Mouse (Mus musculus): ENCODE data around the gene Cdk19. TPM values are rescaled to one million over a fixed set of nuclear protein-coding genes. Genes with fewer than 3 reads are reported as not detected.
"Not testable (repeated sequence)": the region's sequence is repeated elsewhere in the genome, so short reads cannot be mapped to it uniquely, and the experiment has no call there.

Cdk19 gene
- total and polyA plus RNA-seq, 3 experiments = 7.8 to 47.2 (median 29.1) TPM

DNA sequence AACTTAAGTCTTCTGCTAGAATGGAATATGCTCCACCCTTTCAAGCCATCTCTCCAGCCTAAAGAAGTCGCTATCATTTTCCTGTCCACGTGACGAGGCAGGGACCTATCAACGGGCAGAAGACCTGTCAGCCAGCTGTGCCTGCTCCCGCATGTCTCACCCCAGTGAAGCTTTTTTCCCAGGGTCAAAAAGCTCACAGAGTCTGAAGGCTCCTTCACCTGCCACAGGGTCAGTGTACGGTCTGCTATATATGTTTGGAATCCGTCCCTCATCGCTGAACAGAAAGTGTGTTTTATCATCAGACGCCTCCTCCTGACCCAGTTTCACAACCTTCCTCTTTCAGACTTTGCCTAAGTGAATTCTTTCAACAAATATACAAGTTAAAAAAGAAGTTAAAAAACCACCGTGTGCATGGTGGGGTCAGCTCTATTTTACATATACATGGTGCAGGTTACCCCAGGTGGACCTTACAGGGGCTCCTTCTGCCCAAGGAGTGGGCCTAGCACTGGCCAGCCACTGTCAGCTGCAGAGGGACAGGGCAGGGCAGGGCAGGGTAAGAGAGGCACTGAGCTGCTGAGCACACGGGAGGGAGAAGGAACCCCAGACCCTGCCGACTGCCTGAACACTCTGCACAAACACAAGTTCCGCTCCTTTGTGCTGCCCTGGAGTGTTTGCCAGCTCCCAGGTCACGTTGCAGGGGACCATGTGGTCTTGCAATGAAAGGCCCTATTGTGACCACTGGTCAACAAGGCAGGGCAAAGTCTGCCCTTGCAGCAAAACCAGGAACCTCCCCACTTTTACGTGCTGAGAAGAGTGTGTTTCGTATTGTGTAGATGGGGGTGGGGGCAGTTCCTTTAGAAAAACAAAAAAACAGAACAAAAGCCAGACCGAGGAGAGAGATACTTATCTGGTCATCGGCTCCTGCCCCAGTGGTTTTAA, 160.2 kb downstream of the Cdk19 start:
- no peak for ATAC-seq (ENCODE audit: extremely low read depth, insufficient number of reproducible peaks, low FRiP score, poor library complexity, severe bottlenecking)
- no peak for DNase-seq (ENCODE audit: low spot score)
- peaks cover 9% of the 10 kb centered on the region for H3K9me3 ChIP-seq (replicated peaks)
- no peak for TF ChIP-seq GATA2 (IDR thresholded peaks at IDR 0.05; ENCODE audit: borderline replicate concordance, low read depth, low read length)
- TF ChIP-seq TAL1 (conservative IDR thresholded peaks at IDR 0.05; ENCODE audit: low read depth, low read length) = no peak
- no peak for TF ChIP-seq CTCF (IDR thresholded peaks at IDR 0.05; ENCODE audit: low read depth, low read length)
- TF ChIP-seq POLR2AphosphoS5 (IDR thresholded peaks at IDR 0.05; ENCODE audit: insufficient replicate concordance, low read depth, low read length) = no peak
- no peak for TF ChIP-seq GATA1 (IDR thresholded peaks at IDR 0.05; ENCODE audit: borderline replicate concordance, low read length)
- H3K36me3 ChIP-seq (replicated peaks) = no peaks in the 10 kb centered on the region
- peaks cover 6% of the 10 kb centered on the region for H3K4me1 ChIP-seq (ENCODE audit: insufficient read depth, low read depth, low read length)
- peaks cover 26% of the 10 kb centered on the region for H3K27me3 ChIP-seq (ENCODE audit: insufficient read depth, low read length)
- no peak overlapping the region for H3K4me3 ChIP-seq (ENCODE audit: low read depth, low read length)

DNA sequence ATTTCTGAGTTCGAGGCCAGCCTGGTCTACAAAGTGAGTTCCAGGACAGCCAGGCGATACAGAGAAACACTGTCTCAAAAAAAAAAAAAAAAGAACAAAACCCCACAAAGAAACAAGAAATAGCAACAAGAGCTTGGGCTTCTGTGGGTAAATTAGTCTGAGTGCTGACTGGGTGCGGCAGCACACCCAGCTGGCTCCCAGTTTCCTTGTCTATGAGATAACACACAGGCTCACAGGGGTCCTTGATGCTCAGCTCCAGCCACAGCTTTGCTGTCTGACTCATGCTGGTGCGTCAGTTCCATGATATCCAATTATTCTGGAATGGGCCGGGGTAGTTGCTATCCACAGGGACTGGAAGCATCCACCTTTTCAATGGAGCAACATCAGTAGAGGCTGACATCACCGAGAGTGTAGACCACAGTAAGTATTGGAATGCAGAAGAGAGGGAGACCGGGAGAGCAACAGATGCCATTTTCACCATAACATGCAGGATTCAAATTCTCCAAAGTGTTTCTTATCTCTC, 161.4 kb downstream of the Cdk19 start:
- Histone ChIP-seq H3K36me3 (replicated peaks) (no peaks in the 10 kb centered on the region), H3K4me3 (ENCODE audit: low read depth, low read length) (no peak overlapping the region), H3K9me3 (replicated peaks) (peaks cover 9% of the 10 kb centered on the region), H3K4me1 (ENCODE audit: insufficient read depth, low read depth, low read length) (peaks cover 6% of the 10 kb centered on the region), H3K27me3 (ENCODE audit: insufficient read depth, low read length) (peaks cover 17% of the 10 kb centered on the region)
- DNase-seq (ENCODE audit: low spot score) (no peak), ATAC-seq (ENCODE audit: extremely low read depth, insufficient number of reproducible peaks, low FRiP score, poor library complexity, severe bottlenecking) (no peak)
- no peak for TF ChIP-seq CTCF (IDR thresholded peaks at IDR 0.05; ENCODE audit: low read depth, low read length)
- TF ChIP-seq GATA2 (IDR thresholded peaks at IDR 0.05; ENCODE audit: borderline replicate concordance, low read depth, low read length) = no peak
- no peak for TF ChIP-seq GATA1 (IDR thresholded peaks at IDR 0.05; ENCODE audit: borderline replicate concordance, low read length)
- TF ChIP-seq TAL1 (conservative IDR thresholded peaks at IDR 0.05; ENCODE audit: low read depth, low read length) = no peak
- no peak for TF ChIP-seq POLR2AphosphoS5 (IDR thresholded peaks at IDR 0.05; ENCODE audit: insufficient replicate concordance, low read depth, low read length)

DNA sequence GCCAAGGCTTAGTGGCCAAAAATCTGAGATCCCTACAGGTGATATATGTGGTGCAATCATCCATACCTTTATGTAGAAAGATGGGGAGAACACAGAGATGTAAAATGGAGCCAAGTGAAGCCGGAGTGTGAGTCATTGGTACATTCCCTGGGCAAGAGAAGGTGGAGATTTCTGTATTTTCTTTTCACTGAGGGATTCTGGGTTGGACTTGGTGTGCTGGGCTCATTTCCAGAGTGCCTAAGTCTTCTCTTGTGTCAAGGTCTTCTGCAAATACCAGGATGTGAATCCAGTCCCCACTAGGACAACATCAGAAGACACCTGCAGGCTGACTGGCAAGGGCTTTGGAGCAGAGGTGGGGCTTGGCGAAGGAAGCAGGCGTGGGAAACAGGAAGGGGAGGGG, 163.4 kb downstream of the Cdk19 start:
- H3K36me3 ChIP-seq (replicated peaks) = no peaks in the 10 kb centered on the region
- H3K4me3 ChIP-seq (ENCODE audit: low read depth, low read length) = no peak overlapping the region
- H3K9me3 ChIP-seq (replicated peaks) = peaks cover 9% of the 10 kb centered on the region
- H3K4me1 ChIP-seq (ENCODE audit: insufficient read depth, low read depth, low read length) = peaks cover 6% of the 10 kb centered on the region
- no peak for DNase-seq (ENCODE audit: low spot score)
- peaks cover 17% of the 10 kb centered on the region for H3K27me3 ChIP-seq (ENCODE audit: insufficient read depth, low read length)
- no peak for ATAC-seq (ENCODE audit: extremely low read depth, insufficient number of reproducible peaks, low FRiP score, poor library complexity, severe bottlenecking)
- TF ChIP-seq GATA1 (IDR thresholded peaks at IDR 0.05; ENCODE audit: borderline replicate concordance, low read length) = no peak
- TF ChIP-seq CTCF (IDR thresholded peaks at IDR 0.05; ENCODE audit: low read depth, low read length) = no peak
- TF ChIP-seq TAL1 (conservative IDR thresholded peaks at IDR 0.05; ENCODE audit: low read depth, low read length) = no peak
- TF ChIP-seq POLR2AphosphoS5 (IDR thresholded peaks at IDR 0.05; ENCODE audit: insufficient replicate concordance, low read depth, low read length) = no peak
- TF ChIP-seq GATA2 (IDR thresholded peaks at IDR 0.05; ENCODE audit: borderline replicate concordance, low read depth, low read length) = no peak

DNA sequence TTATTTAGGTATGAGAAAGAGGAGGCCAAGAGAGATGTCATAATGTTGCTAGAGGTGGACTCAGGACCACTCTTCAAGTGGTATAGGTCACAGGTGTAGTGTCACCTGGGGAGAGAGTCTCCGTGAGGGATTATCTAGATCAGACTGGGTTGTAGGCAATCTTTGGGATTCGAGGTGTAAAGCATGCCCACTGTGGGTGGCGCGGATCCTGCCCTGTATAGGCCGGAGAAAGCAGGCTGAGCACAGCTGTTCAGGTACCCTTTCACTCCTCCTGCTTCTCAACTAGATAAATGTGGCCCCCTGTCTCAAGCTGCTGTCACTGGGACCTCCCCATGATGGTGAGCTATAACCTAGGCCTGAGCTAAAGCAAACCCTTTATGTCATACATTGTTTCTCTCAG, 171.0 kb downstream of the Cdk19 start:
- TF ChIP-seq GATA1 (IDR thresholded peaks at IDR 0.05; ENCODE audit: borderline replicate concordance, low read length) (no peak), POLR2AphosphoS5 (IDR thresholded peaks at IDR 0.05; ENCODE audit: insufficient replicate concordance, low read depth, low read length) (no peak), GATA2 (IDR thresholded peaks at IDR 0.05; ENCODE audit: borderline replicate concordance, low read depth, low read length) (no peak), TAL1 (conservative IDR thresholded peaks at IDR 0.05; ENCODE audit: low read depth, low read length) (no peak), CTCF (IDR thresholded peaks at IDR 0.05; ENCODE audit: low read depth, low read length) (no peak)
- no peaks in the 10 kb centered on the region for H3K4me1 ChIP-seq (ENCODE audit: insufficient read depth, low read depth, low read length)
- DNase-seq (ENCODE audit: low spot score) = no peak
- no peaks in the 10 kb centered on the region; the same call in 1 of the 2 replicates for H3K9me3 ChIP-seq (replicated peaks)
- H3K27me3 ChIP-seq (ENCODE audit: insufficient read depth, low read length) = peaks cover 27% of the 10 kb centered on the region
- ATAC-seq (ENCODE audit: extremely low read depth, insufficient number of reproducible peaks, low FRiP score, poor library complexity, severe bottlenecking) = no peak
- no peaks in the 10 kb centered on the region for H3K36me3 ChIP-seq (replicated peaks)
- no peak overlapping the region for H3K4me3 ChIP-seq (ENCODE audit: low read depth, low read length)

DNA sequence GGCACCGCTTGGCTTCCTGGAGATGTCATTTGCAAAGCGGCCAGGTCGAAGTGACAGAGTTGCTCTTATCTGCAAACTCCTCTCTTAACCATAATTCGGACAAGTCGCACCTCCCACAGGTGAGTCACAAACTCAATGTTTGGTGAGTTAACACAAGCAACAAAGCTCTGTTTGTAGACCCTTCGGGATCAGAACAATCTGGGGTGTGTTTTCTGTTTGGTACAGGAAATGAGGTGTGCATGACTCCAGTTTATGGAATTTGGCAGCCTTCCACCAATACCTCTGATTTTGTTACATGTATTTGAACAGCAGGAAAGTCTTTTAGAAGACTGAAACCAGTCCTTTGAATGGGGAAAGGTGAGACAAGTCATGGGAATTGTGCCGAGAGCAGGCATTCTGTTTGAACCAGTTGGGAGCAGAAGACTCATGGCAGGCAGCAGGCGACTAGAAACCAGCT, 171.9 kb downstream of the Cdk19 start:
- Histone ChIP-seq H3K27me3 (ENCODE audit: insufficient read depth, low read length) (peaks cover 33% of the 10 kb centered on the region), H3K36me3 (replicated peaks) (no peaks in the 10 kb centered on the region), H3K4me1 (ENCODE audit: insufficient read depth, low read depth, low read length) (0 out of 2 replicates have a peak, but pooled peaks cover 2% of the 10 kb centered on the region), H3K9me3 (replicated peaks) (no peaks in the 10 kb centered on the region; the same call in 1 of the 2 replicates), H3K4me3 (ENCODE audit: low read depth, low read length) (no peak overlapping the region)
- TF ChIP-seq POLR2AphosphoS5 (IDR thresholded peaks at IDR 0.05; ENCODE audit: insufficient replicate concordance, low read depth, low read length) (no peak), GATA1 (IDR thresholded peaks at IDR 0.05; ENCODE audit: borderline replicate concordance, low read length) (no peak), TAL1 (conservative IDR thresholded peaks at IDR 0.05; ENCODE audit: low read depth, low read length) (no peak), GATA2 (IDR thresholded peaks at IDR 0.05; ENCODE audit: borderline replicate concordance, low read depth, low read length) (no peak), CTCF (IDR thresholded peaks at IDR 0.05; ENCODE audit: low read depth, low read length) (no peak)
- no peak for DNase-seq (ENCODE audit: low spot score)
- ATAC-seq (ENCODE audit: extremely low read depth, insufficient number of reproducible peaks, low FRiP score, poor library complexity, severe bottlenecking) = no peak

DNA sequence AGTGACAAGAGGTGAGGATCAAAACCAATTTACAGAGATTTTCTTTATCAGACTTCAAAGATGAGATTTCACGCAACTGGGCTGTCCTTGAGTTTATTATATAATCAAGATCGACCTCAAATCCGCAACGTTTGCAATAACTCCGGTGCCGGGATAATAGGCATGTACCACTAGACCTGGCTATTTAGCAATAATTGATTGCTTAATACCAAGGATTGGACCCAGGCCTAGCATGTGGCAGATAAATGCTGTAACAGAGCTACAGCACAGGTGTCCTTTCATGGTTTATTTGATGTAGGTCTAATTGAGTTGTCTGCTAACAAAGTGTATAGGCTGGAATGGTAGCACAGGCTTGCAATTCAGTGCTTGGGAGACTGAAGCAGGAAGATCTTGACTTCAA, 172.8 kb downstream of the Cdk19 start:
- TF ChIP-seq TAL1 (conservative IDR thresholded peaks at IDR 0.05; ENCODE audit: low read depth, low read length) (no peak), POLR2AphosphoS5 (IDR thresholded peaks at IDR 0.05; ENCODE audit: insufficient replicate concordance, low read depth, low read length) (no peak), GATA1 (IDR thresholded peaks at IDR 0.05; ENCODE audit: borderline replicate concordance, low read length) (no peak)
- H3K9me3 ChIP-seq (replicated peaks) = no peaks in the 10 kb centered on the region; the same call in 1 of the 2 replicates
- H3K36me3 ChIP-seq (replicated peaks) = no peaks in the 10 kb centered on the region
- H3K4me3 ChIP-seq (ENCODE audit: low read depth, low read length) = no peak overlapping the region
- ATAC-seq (ENCODE audit: extremely low read depth, insufficient number of reproducible peaks, low FRiP score, poor library complexity, severe bottlenecking) (no peak), DNase-seq (ENCODE audit: low spot score) (no peak)
- 0 out of 2 replicates have a peak, but pooled peaks cover 2% of the 10 kb centered on the region for H3K4me1 ChIP-seq (ENCODE audit: insufficient read depth, low read depth, low read length)
- H3K27me3 ChIP-seq (ENCODE audit: insufficient read depth, low read length) = peaks cover 30% of the 10 kb centered on the region

DNA sequence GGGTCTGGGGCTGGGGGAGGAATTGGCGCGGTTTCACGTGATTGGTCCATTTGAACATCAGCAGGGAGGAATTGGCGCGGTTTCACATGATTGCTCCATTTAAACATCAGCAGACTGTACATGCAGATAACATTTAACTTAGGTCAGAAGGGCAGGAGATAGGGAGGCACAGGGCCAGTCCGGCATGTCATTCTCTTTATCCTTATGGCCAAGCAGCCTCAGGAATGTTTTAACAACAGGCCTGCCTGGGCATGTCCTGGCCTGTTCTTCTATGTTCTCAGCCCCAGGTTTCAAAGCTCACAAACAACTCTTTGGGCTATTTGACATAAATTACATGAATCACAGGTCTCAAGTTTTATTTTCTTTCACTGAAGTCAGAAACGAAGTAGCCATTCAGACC, 173.6 kb downstream of the Cdk19 start:
- not testable (repeated sequence) for DNase-seq (ENCODE audit: low spot score); H3K9me3 ChIP-seq (replicated peaks); H3K36me3 ChIP-seq (replicated peaks); H3K4me1 ChIP-seq (ENCODE audit: insufficient read depth, low read depth, low read length); ATAC-seq (ENCODE audit: extremely low read depth, insufficient number of reproducible peaks, low FRiP score, poor library complexity, severe bottlenecking); H3K4me3 ChIP-seq (ENCODE audit: low read depth, low read length)
- H3K27me3 ChIP-seq (ENCODE audit: insufficient read depth, low read length) = peaks cover 31% of the 10 kb centered on the region
